Mouse (Mus musculus): Measurements from ENCODE around the gene Msl1.

- no peak for TF ChIP-seq POLR2A (IDR thresholded peaks at IDR 0.05; ENCODE audit: insufficient read length, low read depth)
- TF ChIP-seq POLR2AphosphoS2 (IDR thresholded peaks at IDR 0.05; ENCODE audit: insufficient read length, low read depth) = no peak
Measured at GRCm38 (mm10) chr11:98751221-98751782, 44.0 kb upstream of the Msl1 start.
